Mouse (Mus musculus) Patski (cell line): Measurements from ENCODE around the gene Tor1b. TPM values are rescaled to one million over a fixed set of nuclear protein-coding genes. Genes with fewer than 3 reads are reported as not detected.

Experiments
- ATAC-seq: fragments of 100-300 bp; one replicate; pipeline ENCODE4 v1.8.0; 2021
- CTCF ChIA-PET: fragments of 350-600 bp; sonication (Branson Sonifier 250); formaldehyde crosslinking; loops from one replicate; lab custom pipeline; 2022; ENCODE audit warnings: inconsistent platforms; lab: Charles Lee
- POLR2A ChIA-PET: fragments of 350-600 bp; sonication (Branson Sonifier 250); formaldehyde crosslinking; loops from one replicate; lab custom pipeline; 2022; ENCODE audit warnings: antibody characterized with exemption, inconsistent platforms; lab: Charles Lee
- DNase-seq: peaks from one replicate; pipeline ENCODE4 v3.0.0-alpha.2; 2011; ENCODE audit warnings: low read depth, low spot score
- H3K27me3 ChIP-seq: fragments of 371-371 bp; one replicate; pipeline ENCODE4 v1.5.1; 2021
- CTCF ChIP-seq: fragments of 100-300 bp; IDR thresholded peaks from one replicate; pipeline ENCODE4 v1.5.1; 2021
- in situ Hi-C: fragments of 300-500 bp; cut with MboI; formaldehyde crosslinking; loops from 3 replicates; pipeline ENCODE4 v1.11.1; 2018; ENCODE audit warnings: low pct_unique_long_range_greater_than_20kb, mixed read lengths
- polyA plus RNA-seq: library from polyadenylated mRNA; unstranded; gene quantifications from one replicate; pipeline ENCODE4 v1.2.3, GENCODE M21; 2021

Tor1b gene
- polyA plus RNA-seq, 1 experiment from 2014 or later: 65.8 TPM

GRCm38 (mm10) chr2:31006434-31006833 is 53.7 kb downstream of the Tor1b start:
- ChIA-PET CTCF (interaction anchor here (1.2 kb wide), 1 partner anchor 11 kb away, joined by 3 read pairs; no protein-coding TSS in a partner anchor), POLR2A (no interaction called here)
- ATAC-seq (no peak), DNase-seq (no peak)
- in situ Hi-C loops: no loop called here
- H3K27me3 ChIP-seq: no peaks in the 10 kb centered on the region
- TF ChIP-seq CTCF: no peak

GRCm38 (mm10) chr2:31007208-31007607 is 54.4 kb downstream of the Tor1b start:
- POLR2A ChIA-PET: no interaction called here
- H3K27me3 ChIP-seq: no peaks in the 10 kb centered on the region
- TF ChIP-seq CTCF: no peak
- CTCF ChIA-PET: no interaction called here
- in situ Hi-C loops: no loop called here
- DNase-seq (no peak), ATAC-seq (no peak)

Other genes starting within 250 kb of the Tor1b start
- 9.9 TPM for gene 1700001O22Rik, start 149.3 kb upstream of the Tor1b start, polyA plus RNA-seq
- 52.7 TPM for gene Ntmt1, start 145.1 kb upstream of the Tor1b start, polyA plus RNA-seq
- 36.8 TPM for gene Asb6, start 122.6 kb upstream of the Tor1b start, polyA plus RNA-seq
- gene Prrx2, start 118.0 kb upstream of the Tor1b start, polyA plus RNA-seq: 7.1 TPM
- gene Ptges, start 23.1 kb upstream of the Tor1b start, polyA plus RNA-seq: 0.44 TPM
- 53.1 TPM for gene Tor1a, start 15.0 kb downstream of the Tor1b start, polyA plus RNA-seq
- 49.6 TPM for gene BC005624, start 29.2 kb downstream of the Tor1b start, polyA plus RNA-seq
- 61.0 TPM for gene Usp20, start 29.3 kb downstream of the Tor1b start, polyA plus RNA-seq
- 40.4 TPM for gene Fnbp1, start 189.0 kb downstream of the Tor1b start, polyA plus RNA-seq
- 50.6 TPM for gene Gpr107, start 199.4 kb downstream of the Tor1b start, polyA plus RNA-seq